Mouse (Mus musculus) Muller cell, postnatal 12 days (primary cell): ENCODE data around the gene Slc6a14.

Source experiments
- DNase-seq: peaks from one replicate; pipeline ENCODE4 v3.0.0-alpha.2; 2015; ENCODE audit errors: inconsistent ontology term

Slc6a14 gene

DNA sequence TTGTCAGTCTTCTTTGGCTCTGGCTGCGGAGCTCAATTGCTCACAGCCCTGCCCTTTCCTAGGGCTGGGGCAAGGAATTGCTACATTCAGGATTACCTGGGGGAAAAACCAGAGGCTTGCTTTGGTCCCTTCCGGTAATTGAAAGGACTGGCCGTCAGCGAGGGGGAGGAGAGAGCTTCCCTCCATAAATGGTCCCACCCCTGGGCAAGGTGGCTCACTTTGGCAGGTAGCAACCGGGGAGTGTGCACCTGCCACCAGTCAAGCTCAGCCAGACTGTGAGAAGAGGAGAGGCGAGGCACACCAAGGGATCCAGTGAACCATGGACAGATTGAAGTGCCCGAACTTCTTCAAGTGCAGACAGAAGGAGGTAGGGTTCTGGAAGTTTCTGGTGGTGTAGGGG lies at the start of gene Slc6a14:
Gene Slc6a14 (plus strand): TSS at position 68 of the 400 bp plus-strand sequence.
- DNase-seq = no peak

DNA sequence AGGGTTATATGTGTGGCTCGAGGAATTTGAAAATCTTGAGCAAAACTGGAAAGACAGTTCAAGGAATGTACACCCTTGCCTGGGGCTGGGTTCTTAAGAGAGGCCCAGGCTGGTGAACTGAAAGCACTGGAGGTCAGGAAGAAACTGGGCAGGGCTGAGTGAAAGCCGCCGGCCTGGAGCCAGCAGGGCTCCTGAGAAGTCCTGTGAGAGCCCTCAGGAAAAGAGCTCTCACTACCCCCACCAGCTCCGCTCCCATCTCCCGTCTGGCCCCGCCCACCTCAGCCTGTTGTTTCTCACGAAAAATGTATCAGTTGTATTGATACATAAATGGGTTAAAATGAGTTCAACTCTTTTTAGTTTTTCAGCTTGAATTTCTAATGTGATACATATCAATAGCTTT lies 43.8 kb upstream of the Slc6a14 start:
- no peak for DNase-seq

DNA sequence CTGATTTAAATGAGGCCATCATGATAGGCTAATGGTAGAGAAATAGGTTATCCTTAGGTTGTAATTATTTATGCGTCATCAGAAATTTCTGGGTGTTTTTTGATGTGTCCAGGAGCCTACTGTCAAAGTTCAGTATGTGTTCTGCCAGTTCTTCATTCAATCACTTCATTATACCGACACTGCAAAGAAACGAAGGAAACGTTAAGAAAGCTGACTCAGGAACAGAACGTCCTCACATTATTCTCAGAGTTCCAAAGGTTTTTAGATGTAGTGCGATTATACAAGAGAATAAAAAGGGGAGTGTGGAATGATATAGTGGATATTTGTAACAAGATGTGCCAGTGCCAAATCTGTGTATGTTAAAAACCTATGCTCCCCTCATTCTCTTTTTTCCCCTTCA lies 19.5 kb upstream of the Slc6a14 start:
- no peak for DNase-seq

- DNase-seq = no peak
Measured at GRCm38 (mm10) chrX:21695687-21696086, 19.0 kb upstream of the Slc6a14 start.

DNA sequence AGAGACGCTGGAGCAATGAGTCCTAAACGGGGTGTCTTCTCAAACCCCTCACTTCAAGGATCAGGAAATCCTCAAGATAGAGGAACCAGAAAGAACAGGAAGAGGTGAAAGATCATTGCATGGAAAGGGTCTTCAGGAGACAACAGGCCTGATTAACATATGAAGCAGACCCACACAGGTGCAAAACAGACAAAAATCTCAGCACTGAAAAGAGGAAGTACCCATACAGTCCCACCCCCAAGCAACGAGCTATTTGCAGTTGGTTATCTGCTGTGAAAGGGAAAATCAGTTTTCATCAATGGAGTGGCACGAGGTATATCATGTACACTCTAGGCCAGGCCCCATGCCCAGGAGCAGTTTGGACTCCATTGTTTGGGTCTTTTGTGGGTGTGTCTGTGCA lies 13.1 kb upstream of the Slc6a14 start:
- DNase-seq = no peak

GRCm38 (mm10) chrX:21704470-21704869 lies 10.2 kb upstream of the Slc6a14 start:
- no peak for DNase-seq

DNA sequence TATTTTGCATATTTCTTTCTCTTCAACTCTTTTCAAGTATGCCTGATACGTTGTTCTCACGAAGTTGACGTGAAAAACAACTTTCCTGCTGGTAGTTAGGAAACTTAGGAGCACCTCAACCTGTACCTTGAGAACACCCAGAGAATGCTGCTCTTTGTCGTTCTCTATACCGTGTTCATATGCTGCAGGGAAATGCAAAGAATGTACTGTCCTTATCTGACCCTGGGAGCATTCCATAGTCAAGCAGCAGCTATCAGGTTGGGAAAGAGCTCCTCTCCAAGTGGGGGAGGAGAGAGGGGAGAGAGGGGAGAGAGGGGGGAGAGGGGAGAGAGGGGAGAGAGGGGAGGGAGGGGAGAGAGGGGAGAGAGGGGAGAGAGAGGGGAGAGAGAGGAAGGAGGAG lies 597 bp downstream of the Slc6a14 start:
- no peak for DNase-seq

GRCm38 (mm10) chrX:21716885-21717284 lies 2.2 kb downstream of the Slc6a14 start:
- DNase-seq = peak; percentile 10

DNA sequence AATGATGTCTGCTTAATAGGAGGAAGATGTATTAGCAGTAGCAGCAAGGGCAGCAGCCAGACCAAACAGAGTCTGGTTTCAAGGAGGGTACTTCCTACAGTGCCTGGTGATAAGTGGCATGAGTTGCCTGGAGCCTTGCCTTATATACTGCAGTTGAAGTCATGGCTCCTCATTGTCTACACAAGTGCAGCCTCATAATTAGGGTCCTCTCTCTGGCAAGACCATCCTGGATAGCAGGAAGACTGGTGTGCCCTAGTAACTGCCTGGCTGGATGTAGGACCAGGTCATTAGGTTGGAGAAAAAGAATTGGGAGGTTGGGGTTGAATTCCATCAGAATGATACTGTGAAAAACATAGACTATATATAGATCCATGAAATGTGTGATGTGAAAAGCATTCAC lies 30.3 kb downstream of the Slc6a14 start, which contains the start of gene Gm28269:
Gene Gm28269 (minus strand): TSS at position 101 of the 400 bp plus-strand sequence.
- no peak for DNase-seq
